Mouse (Mus musculus) stomach, embryonic 14.5 days (tissue): ENCODE measurements around the gene Gm9936. TPM values are rescaled to one million over a fixed set of nuclear protein-coding genes. Genes with fewer than 3 reads are reported as not detected.

ENCODE experiments used
- ATAC-seq: fragments of 200-750 bp; cut with Nextera tagmentation; 2 replicates; pipeline ENCODE4 v1.8.0; 2017; ENCODE audit warnings: low read depth, moderate TSS enrichment; ENCODE audit not compliant: insufficient number of reproducible peaks, insufficient read depth, low FRiP score
- H3K27ac ChIP-seq: fragments of 300-500 bp; sonication (generic); 2 replicates; pipeline ENCODE4 v1.5.1; 2014; ENCODE audit warnings: mild to moderate bottlenecking, low read length, moderate library complexity, mixed read lengths
- H3K27me3 ChIP-seq: fragments of 300-500 bp; sonication (generic); 2 replicates; pipeline ENCODE4 v1.6.1; 2014; ENCODE audit warnings: low read length, control low read depth, mixed read lengths; ENCODE audit not compliant: control insufficient read depth, insufficient read depth
- H3K36me3 ChIP-seq: fragments of 300-500 bp; sonication (generic); 2 replicates; pipeline ENCODE4 v1.6.1; 2014; ENCODE audit warnings: mild to moderate bottlenecking, control low read depth, low read length, moderate library complexity, mixed read lengths; ENCODE audit not compliant: control insufficient read depth, insufficient read depth
- H3K4me1 ChIP-seq: fragments of 300-500 bp; sonication (generic); 2 replicates; pipeline ENCODE4 v1.6.1; 2014; ENCODE audit warnings: low read length, control low read depth, mixed read lengths; ENCODE audit not compliant: control insufficient read depth, insufficient read depth
- H3K4me2 ChIP-seq: fragments of 300-500 bp; sonication (generic); replicated peaks from 2 replicates; pipeline ENCODE4 v1.6.1; 2014; ENCODE audit warnings: low read depth, low read length, control low read depth
- H3K4me3 ChIP-seq: fragments of 300-500 bp; sonication (generic); 2 replicates; pipeline ENCODE4 v1.5.1; 2014; ENCODE audit warnings: low read depth, low read length, control low read depth
- H3K9ac ChIP-seq: fragments of 300-500 bp; sonication (generic); replicated peaks from 2 replicates; pipeline ENCODE4 v1.6.1; 2014; ENCODE audit warnings: low read depth, mild to moderate bottlenecking, control low read depth, low read length, moderate library complexity, mixed read lengths
- H3K9me3 ChIP-seq: fragments of 300-500 bp; sonication (generic); 2 replicates; pipeline ENCODE4 v1.6.1; 2016; ENCODE audit warnings: low read depth, low read length, control low read depth; ENCODE audit not compliant: control insufficient read depth
- WGBS: fragments of 180-500 bp; shearing (Covaris S2); extraction: QIAGEN DNeasy Blood & Tissue Kit; methylation state at CpG from one replicate; pipeline ENCODE4 v1.1.7; 2014; 5-methylcytosine and 5-hydroxymethylcytosine counted together
- polyA plus RNA-seq: library from polyadenylated mRNA; unstranded; fragments of >200 nt; fragmentation: Nextera tagmentation; extraction: Ambion mirVana; gene quantifications from 2 replicates; pipeline ENCODE4 v1.2.1, GENCODE M21; 2014

The Gm9936 gene
- polyA plus RNA-seq, result 0.09 and 0.28 TPM in 2 replicates

DNA sequence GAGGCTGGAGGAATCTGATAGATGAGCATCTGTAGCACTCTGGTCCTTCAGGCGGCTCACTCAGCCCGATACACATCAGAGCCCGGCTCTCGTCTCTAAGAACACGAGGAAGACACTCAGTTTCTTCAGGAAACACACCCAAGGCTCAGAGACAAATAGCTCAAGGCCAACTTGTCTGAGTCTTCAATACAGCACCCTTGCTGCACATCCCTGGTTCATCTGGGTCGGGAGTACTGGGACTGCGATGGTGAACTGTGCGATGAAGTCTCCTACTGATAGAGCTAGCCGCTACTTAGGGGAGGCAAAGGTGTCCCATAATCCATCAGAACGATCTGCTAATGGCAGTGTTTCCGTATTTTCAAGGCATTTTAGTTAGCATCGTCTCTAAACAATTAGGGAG is at the start of gene Gm9936:
TSS of gene Gm9936 (minus strand) at position 101 of the 400 bp plus-strand sequence.
- Histone ChIP-seq H3K27me3 (no peaks in the 10 kb centered on the region), H3K27ac (no peak within 1 kb of the TSS), H3K9ac (no peak within 1 kb of the TSS), H3K4me3 (peak within 1 kb of the TSS; percentile 15; the same call in 1 of the 2 replicates), H3K9me3 (no peaks in the 10 kb centered on the region), H3K4me2 (peak within 1 kb of the TSS; percentile 49), H3K36me3 (no peaks in the 10 kb centered on the region), H3K4me1 (no peaks in the 10 kb centered on the region)
- WGBS, result 74% methylated on average over 12 of the region's 12 CpGs
- no peak for ATAC-seq

GRCm38 (mm10) chr5:114902413-114902812 is 43.9 kb upstream of the Gm9936 start:
- Histone ChIP-seq H3K36me3 (no peaks in the 10 kb centered on the region), H3K9me3 (peaks cover 3% of the 10 kb centered on the region; the same call in 1 of the 2 replicates), H3K4me1 (no peaks in the 10 kb centered on the region), H3K4me2 (no peak overlapping the region), H3K27me3 (no peaks in the 10 kb centered on the region), H3K4me3 (no peak overlapping the region), H3K27ac (no peak overlapping the region), H3K9ac (no peak overlapping the region)
- no peak for ATAC-seq
- WGBS, result 48% methylated on average over 1 of the region's 1 CpGs

GRCm38 (mm10) chr5:114898857-114899256 is 40.4 kb upstream of the Gm9936 start:
- Histone ChIP-seq H3K4me1 (no peaks in the 10 kb centered on the region), H3K9me3 (no peaks in the 10 kb centered on the region), H3K4me3 (no peak overlapping the region), H3K9ac (no peak overlapping the region), H3K27ac (no peak overlapping the region), H3K27me3 (no peaks in the 10 kb centered on the region), H3K4me2 (no peak overlapping the region), H3K36me3 (no peaks in the 10 kb centered on the region)
- 60% methylated on average over 7 of the region's 7 CpGs for WGBS
- ATAC-seq, result no peak

- Histone ChIP-seq H3K27ac (no peak overlapping the region), H3K4me1 (no peaks in the 10 kb centered on the region), H3K36me3 (no peaks in the 10 kb centered on the region), H3K9ac (no peak overlapping the region), H3K9me3 (no peaks in the 10 kb centered on the region), H3K4me2 (peak overlapping the region; percentile 26), H3K4me3 (peak overlapping the region; percentile 10; the same call in 1 of the 2 replicates), H3K27me3 (no peaks in the 10 kb centered on the region)
- ATAC-seq, result no peak
- 14% methylated on average over 7 of the region's 7 CpGs for WGBS
These were observed 38.9 kb upstream of the Gm9936 start for GRCm38 (mm10) chr5:114897374-114897793.

DNA sequence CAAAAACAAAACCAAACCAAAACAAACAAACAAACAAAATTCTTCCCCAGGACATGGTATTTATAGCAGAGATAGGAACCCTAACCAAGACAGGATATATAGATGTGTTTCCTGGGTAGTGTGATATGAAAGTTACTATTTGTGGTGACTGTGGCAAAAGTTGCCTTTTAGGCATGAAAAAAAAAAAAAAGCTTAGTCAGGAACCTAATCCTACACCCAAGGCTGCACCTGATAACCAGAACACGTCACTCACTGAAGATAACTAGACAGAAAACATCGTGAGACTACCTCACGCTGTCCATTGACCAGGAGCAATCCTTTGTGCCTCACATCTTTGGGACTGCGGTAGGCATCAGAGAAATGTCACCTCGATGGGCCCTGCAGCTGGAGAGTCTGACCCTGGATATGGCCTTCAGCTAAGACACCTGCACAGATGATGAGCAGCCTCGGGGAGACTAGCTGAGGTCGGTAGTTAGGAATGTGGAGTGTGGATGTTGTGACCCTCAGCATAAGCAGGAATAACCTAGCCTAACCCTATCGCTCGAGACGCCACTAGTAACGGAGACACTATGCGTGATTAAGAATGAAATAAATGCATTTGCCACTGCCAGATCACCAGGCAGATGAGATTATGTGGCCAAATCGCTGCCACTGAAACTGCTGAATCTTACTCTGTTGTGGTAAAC is 38.3 kb upstream of the Gm9936 start, which contains the start of gene Oasl2:
TSS of gene Oasl2 (plus strand) at position 249 of the 686 bp plus-strand sequence.
- H3K4me2 ChIP-seq, result peak within 1 kb of the TSS; percentile 26
- H3K27me3 ChIP-seq, result no peaks in the 10 kb centered on the region
- H3K9ac ChIP-seq, result no peak within 1 kb of the TSS
- H3K36me3 ChIP-seq, result no peaks in the 10 kb centered on the region
- no peak for ATAC-seq
- peak within 1 kb of the TSS; percentile 10; the same call in 1 of the 2 replicates for H3K4me3 ChIP-seq
- no peaks in the 10 kb centered on the region for H3K9me3 ChIP-seq
- no peaks in the 10 kb centered on the region for H3K4me1 ChIP-seq
- no peak within 1 kb of the TSS for H3K27ac ChIP-seq
- 57% methylated on average over 13 of the region's 13 CpGs for WGBS

DNA sequence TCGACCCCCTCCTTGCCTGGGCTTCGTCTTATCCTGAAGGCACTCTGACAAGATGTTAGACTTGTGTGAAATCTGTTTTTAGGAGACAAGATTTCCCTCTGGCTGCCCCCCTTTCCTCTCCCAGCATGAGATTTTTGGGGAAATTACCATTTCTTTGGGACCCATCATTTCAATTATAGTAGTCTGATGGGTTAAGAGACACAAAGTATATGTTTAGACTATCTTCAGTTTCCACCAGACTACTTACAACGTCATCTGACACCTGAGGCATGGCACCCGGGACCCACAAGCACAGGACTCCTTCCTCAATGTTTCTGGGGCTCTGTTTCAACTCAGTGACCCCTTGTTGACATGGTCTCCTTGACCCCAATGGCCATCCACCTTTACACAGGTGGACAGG is 37.1 kb upstream of the Gm9936 start:
- no peak overlapping the region for H3K4me2 ChIP-seq
- no peaks in the 10 kb centered on the region for H3K36me3 ChIP-seq
- H3K9ac ChIP-seq, result no peak overlapping the region
- no peak for ATAC-seq
- H3K27me3 ChIP-seq, result no peaks in the 10 kb centered on the region
- H3K4me3 ChIP-seq, result no peak overlapping the region
- H3K27ac ChIP-seq, result no peak overlapping the region
- H3K4me1 ChIP-seq, result no peaks in the 10 kb centered on the region
- no peaks in the 10 kb centered on the region for H3K9me3 ChIP-seq
- WGBS, result 88% methylated on average over 4 of the region's 4 CpGs

- Histone ChIP-seq H3K4me1 (no peaks in the 10 kb centered on the region), H3K4me2 (no peak overlapping the region), H3K27me3 (no peaks in the 10 kb centered on the region), H3K9me3 (no peaks in the 10 kb centered on the region), H3K36me3 (no peaks in the 10 kb centered on the region), H3K4me3 (no peak overlapping the region), H3K9ac (no peak overlapping the region), H3K27ac (no peak overlapping the region)
- no peak for ATAC-seq
- WGBS, result 69% methylated on average over 2 of the region's 2 CpGs
These were observed 30.5 kb upstream of the Gm9936 start for GRCm38 (mm10) chr5:114888995-114889394.

DNA sequence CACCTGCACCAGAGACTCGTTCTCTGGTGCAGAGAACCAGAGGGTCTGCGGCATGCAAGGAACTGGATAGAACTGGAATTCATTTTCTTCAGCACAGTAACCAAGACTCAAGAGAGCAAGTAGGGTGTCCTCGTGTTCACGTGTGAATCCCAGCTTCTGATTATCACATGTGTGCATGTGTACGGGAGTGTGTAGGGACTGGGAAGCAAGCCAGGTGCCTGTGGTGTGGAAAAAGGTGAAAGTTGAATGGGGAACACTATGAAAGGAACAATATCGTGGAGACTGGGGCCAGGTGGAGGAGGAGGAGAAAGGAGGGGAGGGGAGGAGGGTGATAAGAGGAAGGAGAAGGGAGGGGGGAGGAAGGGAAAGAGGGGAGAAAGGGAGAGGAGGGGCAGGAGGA is 28.3 kb upstream of the Gm9936 start:
- H3K9ac ChIP-seq, result no peak overlapping the region
- 82% methylated on average over 6 of the region's 6 CpGs for WGBS
- no peak for ATAC-seq
- no peaks in the 10 kb centered on the region for H3K9me3 ChIP-seq
- H3K27me3 ChIP-seq, result no peaks in the 10 kb centered on the region
- H3K4me2 ChIP-seq, result no peak overlapping the region
- H3K4me3 ChIP-seq, result no peak overlapping the region
- no peaks in the 10 kb centered on the region for H3K4me1 ChIP-seq
- H3K27ac ChIP-seq, result no peak overlapping the region
- H3K36me3 ChIP-seq, result no peaks in the 10 kb centered on the region
